Comparison of ENCODE assay signal across 8 mouse cellular contexts in genomic region chr5:73071319-73071718, GRCm38 (mm10).
DNase-seq lines count a peak whose midpoint lies in the region; ATAC-seq lines count a peak whose summit lies in the region.

No protein-coding gene starts in this region.

- no peaks in the 10 kb centered on the region for H3K9me3 ChIP-seq in intestine, embryonic 15.5 days

- no peak overlapping the region for H3K4me3 ChIP-seq in intestine, embryonic 15.5 days (replicated peaks)

- H3K27me3 ChIP-seq in intestine, embryonic 15.5 days (replicated peaks) = no peaks in the 10 kb centered on the region

- no peak overlapping the region for H3K4me2 ChIP-seq in intestine, embryonic 15.5 days (replicated peaks)

- peaks cover 17% of the 10 kb centered on the region for H3K36me3 ChIP-seq in intestine, embryonic 15.5 days

- peak; percentile 77 for ATAC-seq in intestine, embryonic 15.5 days
- peak; percentile 79 for ATAC-seq in megakaryocyte-erythroid progenitor cell, adult 5-6 weeks (replicated peaks; ENCODE audit: low FRiP score, low TSS enrichment, poor library complexity, severe bottlenecking)

- no peaks in the 10 kb centered on the region for H3K4me1 ChIP-seq in intestine, embryonic 15.5 days (replicated peaks)

- H3K27ac ChIP-seq in intestine, embryonic 15.5 days = no peak overlapping the region

- H3K9ac ChIP-seq in intestine, embryonic 15.5 days = no peak overlapping the region

- peak; percentile 83 for DNase-seq in R1 (ENCODE audit: low read depth, low spot score)
- peak; percentile 56 for DNase-seq in cerebellum, adult 9-10 months
- peak; percentile 71 for DNase-seq in forelimb bud, embryonic 11.5 days (ENCODE audit: low read depth, low spot score)
- peak; percentile 33 to 72 for DNase-seq in left cerebral cortex, adult 9 months (ENCODE audit: low spot score in 2 of 2)
- DNase-seq in right cerebral cortex, postnatal 10 days (ENCODE audit: low spot score in 2 of 2) = peak; percentile 80 to 90
- DNase-seq in urinary bladder, postnatal 25 days (ENCODE audit: low spot score) = peak; percentile 87

- 34% methylated on average over 15 of the region's 15 CpGs for WGBS in intestine, embryonic 15.5 days
